Mouse (Mus musculus): ENCODE data around the gene Topors. TPM values are rescaled to one million over a fixed set of nuclear protein-coding genes. Genes with fewer than 3 reads are reported as not detected.
A peak's percentile ranks its signal among the peaks of the same experiment; 100 is the strongest.
"Not testable (repeated sequence)": the region's sequence is repeated elsewhere in the genome, so short reads cannot be mapped to it uniquely, and the experiment has no call there.

Topors gene
- total and polyA plus RNA-seq, 3 experiments: 2.2 to 10.8 (median 9.2) TPM

DNA sequence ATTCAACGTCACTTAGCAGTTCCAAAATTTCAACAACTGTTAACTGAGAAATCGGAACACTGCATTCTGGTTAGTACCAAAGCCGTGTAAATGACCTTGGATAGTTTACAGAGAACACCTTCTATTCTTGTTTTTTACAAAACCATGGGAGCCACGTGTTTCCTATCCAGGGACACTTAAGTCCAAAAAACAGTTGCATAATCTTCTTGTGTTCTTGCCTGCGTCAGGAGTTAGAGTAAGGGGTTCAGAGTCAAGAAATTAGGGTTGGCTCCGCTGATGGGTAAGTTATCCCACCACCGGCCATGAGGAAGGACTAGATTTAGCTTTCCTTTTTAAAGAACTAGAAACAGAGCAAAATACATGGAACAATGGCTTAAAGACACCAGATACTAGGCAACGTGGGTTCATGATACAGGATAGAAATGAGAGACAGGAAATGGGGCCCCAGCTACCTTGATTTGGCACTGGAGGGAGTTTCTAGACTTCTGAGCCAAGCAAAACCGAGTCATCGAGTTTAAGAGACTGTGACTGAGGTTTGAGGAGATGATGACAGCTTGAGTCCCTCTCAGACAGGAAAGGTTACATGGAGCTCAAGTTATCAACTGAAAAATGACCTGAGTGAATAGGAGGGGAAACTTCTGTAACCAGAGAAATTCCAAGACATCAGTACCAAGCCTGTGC, 32.9 kb upstream of the Topors start:
- no peaks in the 10 kb centered on the region for H3K79me2 ChIP-seq (replicated peaks; ENCODE audit: control insufficient read depth, insufficient read depth, low read length)
- 53% methylated on average over 10 of the region's 10 CpGs for WGBS
- TF ChIP-seq EP300 (IDR thresholded peaks at IDR 0.05; ENCODE audit: insufficient read depth, low read depth, low read length) (no peak), POLR2A (IDR thresholded peaks at IDR 0.05; ENCODE audit: insufficient read depth, low read depth, low read length) (no peak), CTCF (IDR thresholded peaks at IDR 0.05) (no peak)
- H3K4me1 ChIP-seq (ENCODE audit: control insufficient read depth, insufficient read depth, low read length): no peaks in the 10 kb centered on the region
- H3K9ac ChIP-seq (ENCODE audit: low read depth, low read length): no peak overlapping the region
- no peaks in the 10 kb centered on the region for H3K36me3 ChIP-seq (ENCODE audit: control insufficient read depth, insufficient read depth, low read length)
- no peak overlapping the region for H3K27ac ChIP-seq
- no peak for DNase-seq
- intact Hi-C loops (cut with DNase I): no loop called here
- no peaks in the 10 kb centered on the region for H3K27me3 ChIP-seq (ENCODE audit: control insufficient read depth, insufficient read depth, low read length)
- no peak overlapping the region for H3K4me3 ChIP-seq

GRCm38 (mm10) chr4:40301076-40301789, 31.6 kb upstream of the Topors start:
- Histone ChIP-seq H3K79me2 (replicated peaks; ENCODE audit: control insufficient read depth, insufficient read depth, low read length) (no peaks in the 10 kb centered on the region), H3K36me3 (ENCODE audit: control insufficient read depth, insufficient read depth, low read length) (no peaks in the 10 kb centered on the region), H3K9ac (ENCODE audit: low read depth, low read length) (no peak overlapping the region), H3K27me3 (ENCODE audit: control insufficient read depth, insufficient read depth, low read length) (no peaks in the 10 kb centered on the region), H3K27ac (no peak overlapping the region), H3K4me1 (ENCODE audit: control insufficient read depth, insufficient read depth, low read length) (no peaks in the 10 kb centered on the region), H3K4me3 (no peak overlapping the region)
- TF ChIP-seq CTCF (IDR thresholded peaks at IDR 0.05) (peak; percentile 99), POLR2A (IDR thresholded peaks at IDR 0.05; ENCODE audit: insufficient read depth, low read depth, low read length) (no peak), EP300 (IDR thresholded peaks at IDR 0.05; ENCODE audit: insufficient read depth, low read depth, low read length) (0 out of 2 replicates have a peak, but pooled peaks have one; percentile 30)
- intact Hi-C loops (cut with DNase I): loop anchor here (1.0 kb wide), 1 partner anchor 381 kb away; no protein-coding TSS in a partner anchor
- DNase-seq: peak; percentile 66 to 69
- WGBS: 7% methylated on average over 16 of the region's 16 CpGs

DNA sequence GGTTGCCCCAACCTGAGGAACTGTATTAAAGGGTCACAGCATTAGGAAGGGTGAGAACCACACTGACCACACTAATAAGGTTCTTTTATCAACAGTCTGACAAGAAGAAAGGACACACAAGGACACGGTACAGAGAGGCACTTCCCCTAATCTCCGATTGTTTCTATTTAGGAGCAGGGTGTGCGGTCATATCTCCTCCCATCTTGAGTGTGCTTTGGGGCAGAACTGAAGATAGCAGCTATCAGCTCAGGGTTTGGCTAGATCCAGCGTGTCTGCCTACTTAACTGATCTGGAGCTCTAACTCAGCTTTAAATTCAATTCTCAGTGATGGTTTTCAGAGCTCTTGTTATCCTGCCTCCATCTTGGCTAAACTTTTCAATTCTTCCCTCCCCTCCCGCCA, 29.5 kb upstream of the Topors start:
- 31% methylated on average over 5 of the region's 5 CpGs for whole genome bisulfite sequencing
- no peak overlapping the region for H3K9ac ChIP-seq (ENCODE audit: low read depth, low read length)
- no peak overlapping the region for H3K27ac ChIP-seq
- no peak for TF ChIP-seq CTCF (IDR thresholded peaks at IDR 0.05)
- no peak for TF ChIP-seq POLR2A (IDR thresholded peaks at IDR 0.05; ENCODE audit: insufficient read depth, low read depth, low read length)
- TF ChIP-seq EP300 (IDR thresholded peaks at IDR 0.05; ENCODE audit: insufficient read depth, low read depth, low read length): no peak
- no peaks in the 10 kb centered on the region for H3K4me1 ChIP-seq (ENCODE audit: control insufficient read depth, insufficient read depth, low read length)
- H3K4me3 ChIP-seq: no peak overlapping the region
- no peak for DNase-seq
- intact Hi-C loops (cut with DNase I): no loop called here
- no peaks in the 10 kb centered on the region for H3K27me3 ChIP-seq (ENCODE audit: control insufficient read depth, insufficient read depth, low read length)
- no peaks in the 10 kb centered on the region for H3K79me2 ChIP-seq (replicated peaks; ENCODE audit: control insufficient read depth, insufficient read depth, low read length)
- no peaks in the 10 kb centered on the region for H3K36me3 ChIP-seq (ENCODE audit: control insufficient read depth, insufficient read depth, low read length)

DNA sequence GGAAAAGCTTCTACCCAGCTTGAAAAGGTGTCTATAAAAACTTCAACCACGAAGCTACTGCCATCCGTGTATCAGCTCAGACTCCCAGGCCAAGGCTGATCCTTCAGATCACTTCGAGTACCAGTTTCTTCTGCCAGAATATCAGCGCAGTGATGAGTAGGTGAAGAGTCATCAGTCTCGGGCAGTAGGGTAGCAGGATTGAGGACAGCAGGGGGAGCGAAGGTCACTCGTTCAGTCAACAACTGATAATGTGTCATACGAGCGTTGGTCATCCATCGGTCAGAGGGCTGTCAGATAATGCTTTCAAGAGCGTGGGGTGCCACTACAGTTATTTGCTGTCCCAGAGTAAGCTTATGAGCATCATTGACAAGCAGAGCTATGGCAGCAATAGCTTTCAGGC, 21.9 kb upstream of the Topors start:
- H3K36me3 ChIP-seq (ENCODE audit: control insufficient read depth, insufficient read depth, low read length); DNase-seq; H3K79me2 ChIP-seq (replicated peaks; ENCODE audit: control insufficient read depth, insufficient read depth, low read length); H3K27me3 ChIP-seq (ENCODE audit: control insufficient read depth, insufficient read depth, low read length); H3K27ac ChIP-seq; H3K9ac ChIP-seq (ENCODE audit: low read depth, low read length); intact Hi-C loops (cut with DNase I); H3K4me3 ChIP-seq; H3K4me1 ChIP-seq (ENCODE audit: control insufficient read depth, insufficient read depth, low read length): not testable (repeated sequence)
- 88% methylated on average over 11 of the region's 11 CpGs for WGBS

DNA sequence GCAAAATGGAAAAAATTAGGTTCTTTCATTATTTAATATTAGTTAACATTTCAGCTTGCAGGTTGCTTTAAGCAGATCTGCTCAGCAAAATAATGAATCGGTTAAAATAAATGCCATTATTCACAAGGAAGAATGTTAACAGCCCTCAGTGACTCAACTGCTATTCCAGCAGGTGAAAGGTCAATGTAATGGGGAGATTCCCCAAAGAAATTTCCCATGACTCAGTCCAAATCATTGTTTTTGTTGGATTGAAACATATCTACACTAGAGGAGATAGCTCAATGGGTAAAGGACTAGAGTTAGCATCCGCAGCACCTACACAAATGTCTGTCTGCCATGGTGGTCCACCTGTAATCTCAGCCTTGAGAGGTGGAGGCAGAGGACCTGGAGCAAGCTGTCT, 19.4 kb upstream of the Topors start:
- WGBS: 65% methylated on average over 2 of the region's 2 CpGs

DNA sequence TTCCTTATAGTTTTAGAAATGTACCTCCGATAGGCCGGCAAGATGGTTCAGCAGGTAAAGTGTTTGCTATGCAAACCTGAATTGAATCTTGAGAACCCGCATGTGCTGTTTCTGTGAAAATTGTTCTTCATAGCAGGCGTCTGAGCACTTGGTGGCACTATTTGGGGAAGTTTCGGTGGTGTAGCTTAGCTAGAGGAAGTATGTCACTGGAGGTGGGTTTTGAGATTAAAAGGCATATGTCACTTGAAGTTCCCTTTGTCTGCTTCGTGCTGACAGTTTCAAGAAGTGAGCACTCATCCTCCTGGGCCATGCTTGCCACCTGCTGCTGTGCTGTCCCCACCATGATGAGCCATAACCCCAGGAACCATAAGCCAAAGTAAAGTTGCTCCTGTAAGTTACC, 17.8 kb upstream of the Topors start:
- Histone ChIP-seq H3K9ac (ENCODE audit: low read depth, low read length) (no peak overlapping the region), H3K36me3 (ENCODE audit: control insufficient read depth, insufficient read depth, low read length) (no peaks in the 10 kb centered on the region), H3K27me3 (ENCODE audit: control insufficient read depth, insufficient read depth, low read length) (no peaks in the 10 kb centered on the region), H3K79me2 (replicated peaks; ENCODE audit: control insufficient read depth, insufficient read depth, low read length) (no peaks in the 10 kb centered on the region), H3K27ac (no peak overlapping the region), H3K4me1 (ENCODE audit: control insufficient read depth, insufficient read depth, low read length) (no peaks in the 10 kb centered on the region), H3K4me3 (no peak overlapping the region)
- intact Hi-C loops (cut with DNase I): no loop called here
- WGBS: 64% methylated on average over 6 of the region's 6 CpGs
- TF ChIP-seq CTCF (IDR thresholded peaks at IDR 0.05) (no peak), POLR2A (IDR thresholded peaks at IDR 0.05; ENCODE audit: insufficient read depth, low read depth, low read length) (no peak), EP300 (IDR thresholded peaks at IDR 0.05; ENCODE audit: insufficient read depth, low read depth, low read length) (no peak)
- no peak for DNase-seq

More for the DNA sequence above, 19.4 kb upstream of the Topors start:
- no peak for TF ChIP-seq POLR2A (IDR thresholded peaks at IDR 0.05; ENCODE audit: insufficient read depth, low read depth, low read length)
- TF ChIP-seq CTCF (IDR thresholded peaks at IDR 0.05): no peak
- no peak for TF ChIP-seq EP300 (IDR thresholded peaks at IDR 0.05; ENCODE audit: insufficient read depth, low read depth, low read length)
- no peak overlapping the region for H3K4me3 ChIP-seq
- no peaks in the 10 kb centered on the region for H3K79me2 ChIP-seq (replicated peaks; ENCODE audit: control insufficient read depth, insufficient read depth, low read length)
- H3K27me3 ChIP-seq (ENCODE audit: control insufficient read depth, insufficient read depth, low read length): no peaks in the 10 kb centered on the region
- intact Hi-C loops (cut with DNase I): no loop called here
- H3K36me3 ChIP-seq (ENCODE audit: control insufficient read depth, insufficient read depth, low read length): no peaks in the 10 kb centered on the region
- H3K27ac ChIP-seq: no peak overlapping the region
- no peak overlapping the region for H3K9ac ChIP-seq (ENCODE audit: low read depth, low read length)
- no peaks in the 10 kb centered on the region for H3K4me1 ChIP-seq (ENCODE audit: control insufficient read depth, insufficient read depth, low read length)
- no peak for DNase-seq

All from heart, adult 2 months (tissue).